Mouse (Mus musculus) 3T3-L1 (cell line): ENCODE measurements at regions not wholly inside any gene's neighbourhood (a gene's known extent, or its start where the extent isn't known, plus 50 kb on each side); places are given as distances from the start of the nearest gene placed in this dataset.
"Not testable (repeated sequence)": the region's sequence is repeated elsewhere in the genome, so short reads cannot be mapped to it uniquely, and the experiment has no call there.

Source experiments
- DNase-seq: peaks from one replicate; pipeline ENCODE4 v3.0.0-alpha.2; 2015; ENCODE audit warnings: low read depth, low spot score

DNA sequence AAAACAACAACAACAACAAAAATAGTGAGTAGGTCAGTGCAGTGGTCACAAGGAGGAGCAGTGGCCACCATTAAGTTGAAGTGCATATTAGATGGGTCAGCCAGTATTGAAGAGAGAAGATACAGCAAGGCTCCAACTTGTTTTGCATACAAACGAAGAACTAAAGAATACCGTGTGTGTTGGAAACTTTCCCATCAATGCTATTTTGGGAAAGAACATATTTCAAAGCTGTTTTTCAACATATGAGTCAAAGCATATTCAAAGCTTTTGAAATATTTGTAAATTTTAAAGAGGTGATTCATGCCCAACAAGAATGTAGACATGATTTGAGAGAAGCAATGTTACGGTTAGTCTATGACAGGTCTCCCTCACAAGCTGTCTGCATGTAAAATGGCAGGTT is 157.9 kb upstream of the Fer start:
- peak; percentile 82 for DNase-seq

- peak; percentile 86 for DNase-seq
These were observed 149.9 kb upstream of the Fer start for GRCm38 (mm10) chr17:63712937-63713336.

DNA sequence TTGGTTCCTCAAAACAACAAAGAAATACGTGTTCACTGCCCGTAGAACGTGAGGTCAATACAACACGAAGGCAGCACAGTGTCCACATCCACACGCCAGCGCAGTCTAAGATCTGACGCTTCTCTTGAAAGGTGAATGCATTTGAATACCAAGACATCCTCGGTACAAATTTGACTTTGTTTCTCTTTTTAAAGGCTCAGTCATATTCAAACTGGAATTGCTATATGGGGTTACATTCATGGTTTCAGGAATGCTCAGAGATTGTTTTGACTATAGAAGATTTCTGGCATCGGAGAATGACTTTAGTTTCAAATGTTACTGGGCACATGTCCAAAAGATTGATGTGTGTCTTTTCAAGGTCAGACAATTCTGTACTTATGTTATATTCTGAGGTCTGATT is 147.2 kb upstream of the Fer start:
- DNase-seq: no peak

DNA sequence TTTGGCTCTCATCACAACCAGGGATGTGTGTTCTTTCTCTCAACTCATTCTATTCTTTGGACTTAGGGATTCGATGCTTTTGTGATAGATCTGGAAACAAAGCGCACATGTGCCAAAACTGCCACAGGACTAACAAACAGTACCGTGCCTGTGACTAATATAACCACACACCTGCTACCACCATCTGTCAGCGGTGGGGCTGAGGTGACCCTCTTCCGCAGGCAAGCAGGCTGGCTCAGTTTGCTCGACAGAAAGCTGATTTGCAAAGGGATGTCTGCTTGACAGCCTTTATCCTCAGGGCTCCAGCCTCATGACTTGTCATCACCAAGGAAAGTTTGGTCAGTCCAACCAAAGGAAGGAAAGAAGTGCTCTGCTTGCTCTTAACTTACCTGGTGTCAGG is 146.7 kb upstream of the Fer start:
- no peak for DNase-seq

- DNase-seq: no peak
These were observed 145.7 kb upstream of the Fer start for GRCm38 (mm10) chr17:63717051-63717578.

- no peak for DNase-seq
These were observed 143.7 kb upstream of the Fer start for GRCm38 (mm10) chr17:63718972-63719715.

DNA sequence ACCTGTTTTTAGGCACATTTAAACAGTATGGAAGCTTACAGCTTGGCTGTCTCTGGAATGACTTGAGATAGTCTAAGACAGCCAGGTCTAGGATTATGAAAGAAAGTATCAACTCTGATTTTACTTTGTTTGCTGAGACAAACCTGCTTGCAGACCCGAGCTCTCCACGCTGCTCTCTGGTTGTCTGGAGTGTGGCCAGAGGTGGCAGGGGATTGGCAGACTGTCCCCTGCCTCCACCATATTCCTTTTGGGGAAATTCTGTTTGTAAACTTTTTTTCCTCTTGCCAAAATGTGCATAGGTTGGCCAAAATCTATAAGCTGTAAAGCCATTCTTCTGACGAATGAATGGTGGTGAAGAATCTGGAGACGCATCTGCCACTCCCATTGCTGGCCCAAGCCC is 143.1 kb upstream of the Fer start:
- DNase-seq: no peak

GRCm38 (mm10) chr17:63720883-63721282 is 142.0 kb upstream of the Fer start:
- peak; percentile 74 for DNase-seq

DNA sequence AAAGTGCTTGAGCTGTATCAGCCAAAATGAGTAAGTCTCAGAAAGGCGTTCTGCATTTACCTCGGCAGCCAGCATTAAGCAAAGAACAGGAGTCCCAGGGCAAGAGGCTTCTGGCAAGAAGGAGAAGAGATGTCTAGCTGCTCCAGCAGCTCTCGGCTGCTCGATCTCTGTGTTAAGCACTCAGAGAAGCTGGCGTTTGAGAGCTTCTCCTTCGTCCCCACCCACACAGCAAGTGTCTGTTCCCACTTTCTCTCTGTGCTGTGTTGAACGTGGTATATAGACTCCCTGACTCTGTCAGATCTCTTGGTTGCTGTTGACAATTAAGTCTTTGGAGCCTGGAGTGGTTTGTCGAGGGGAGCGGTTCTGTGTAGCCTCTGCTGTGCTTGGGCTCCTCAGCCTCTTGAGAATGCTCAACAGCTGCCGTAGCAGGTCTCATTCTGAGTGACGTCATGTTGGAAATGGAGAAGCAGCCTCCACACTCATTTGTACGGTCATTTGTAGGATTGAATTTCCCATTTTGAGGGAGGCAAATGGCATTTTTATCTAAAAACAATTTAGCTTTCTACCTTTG is 140.3 kb upstream of the Fer start:
- no peak for DNase-seq

DNA sequence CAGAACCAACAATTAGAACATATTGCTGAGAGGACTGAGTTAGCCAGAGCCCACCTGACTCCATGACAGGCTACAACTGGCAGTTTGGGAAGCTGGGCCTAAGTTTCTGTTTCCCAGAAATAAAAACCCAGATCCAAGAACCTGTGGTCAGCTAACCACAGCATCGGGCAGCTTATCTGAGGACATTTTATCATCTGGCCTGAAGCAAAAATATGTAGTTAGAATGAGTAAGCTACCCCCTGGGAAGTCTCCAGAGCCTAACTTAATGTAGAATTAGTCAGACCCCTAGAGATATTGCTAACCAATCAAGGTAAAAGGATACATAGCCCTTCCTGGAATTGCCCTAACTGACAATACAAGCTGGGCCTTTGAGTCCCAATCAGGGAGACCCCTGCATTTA is 124.7 kb upstream of the Fer start:
- DNase-seq: peak; percentile 96

DNA sequence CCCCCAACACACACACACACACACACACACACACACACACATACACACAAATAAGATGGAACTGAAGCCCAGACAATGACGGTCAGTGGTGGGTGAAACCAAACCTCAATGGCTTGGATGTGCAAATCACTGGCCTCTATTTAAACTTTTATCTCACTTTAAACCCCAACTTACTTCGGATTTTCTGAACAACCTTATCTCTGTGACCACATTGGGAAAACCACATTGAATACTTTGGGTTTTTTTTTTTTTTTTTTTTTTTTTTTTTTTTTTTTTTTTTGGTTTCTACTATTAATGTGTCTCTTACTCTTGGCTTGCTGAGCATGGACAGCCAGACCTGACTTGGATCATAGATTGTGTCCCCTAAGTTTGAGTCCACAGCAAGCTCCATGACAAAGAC is 123.2 kb upstream of the Fer start:
- DNase-seq: no peak

GRCm38 (mm10) chr17:63749257-63749656 is 113.6 kb upstream of the Fer start:
- DNase-seq: not testable (repeated sequence)

GRCm38 (mm10) chr17:63754399-63754798 is 108.5 kb upstream of the Fer start:
- no peak for DNase-seq

DNA sequence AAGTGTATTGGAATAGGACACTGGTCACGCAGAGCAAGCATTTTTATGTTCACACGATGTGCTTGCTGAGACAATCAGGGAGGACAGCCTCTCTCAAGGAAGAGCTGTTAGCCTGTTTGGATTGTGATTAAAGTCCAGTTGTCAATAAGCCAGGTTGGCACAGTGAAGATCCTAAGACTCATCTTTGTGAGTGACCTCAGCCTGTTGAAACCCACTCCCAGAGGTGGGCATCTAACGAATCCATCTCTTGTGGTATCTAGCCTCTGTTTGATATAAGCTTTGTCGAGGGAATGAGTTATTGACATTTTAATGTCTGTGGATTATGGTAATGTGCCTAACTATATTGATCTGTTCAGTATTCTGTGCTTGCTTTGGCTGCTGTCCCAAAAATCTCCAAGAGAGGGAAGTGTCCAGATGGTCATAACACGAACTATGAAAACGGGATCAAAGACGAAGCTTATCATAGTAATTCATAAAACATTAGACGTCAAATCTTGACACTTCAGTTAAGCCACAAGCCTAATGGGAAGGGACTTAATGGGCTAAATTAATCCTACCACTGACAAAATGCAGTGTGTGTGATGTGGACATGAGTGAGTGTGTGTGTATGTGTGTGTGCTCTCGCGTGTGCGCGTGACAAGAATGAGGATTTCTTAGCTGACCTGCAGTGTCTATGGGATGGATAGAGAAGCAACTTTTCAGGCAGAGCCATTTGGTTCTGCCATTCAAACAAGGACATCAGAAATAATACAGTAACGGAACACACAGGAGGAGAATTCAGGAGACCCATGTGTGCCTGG is 104.8 kb upstream of the Fer start:
- DNase-seq: no peak

DNA sequence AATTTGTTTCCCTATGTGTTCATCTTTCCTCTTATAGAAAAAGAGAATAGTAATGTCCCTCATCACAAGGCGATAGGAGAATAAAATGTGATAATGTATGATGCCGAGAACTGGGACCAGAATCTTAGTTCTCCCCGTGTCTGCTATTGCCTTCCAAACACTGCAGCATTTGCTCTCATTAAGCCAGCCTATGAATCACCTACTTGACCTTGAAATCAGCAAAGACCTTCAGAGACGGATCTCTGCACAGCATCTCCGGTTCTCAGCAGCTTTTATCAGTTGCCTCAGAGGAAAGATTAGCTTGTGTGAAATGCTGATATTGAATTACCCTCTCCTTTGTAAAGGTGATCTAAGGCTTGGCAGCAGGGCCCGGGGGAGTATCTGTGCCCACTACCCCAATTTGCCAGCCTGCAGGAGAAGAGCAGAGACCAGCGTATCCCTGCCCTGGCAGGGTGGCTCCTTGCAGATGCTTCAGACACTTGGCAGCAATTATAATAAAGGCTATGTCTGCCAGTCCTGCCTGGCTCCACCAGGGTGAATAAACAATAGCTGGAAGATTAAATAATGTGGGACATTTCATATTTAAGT is 104.0 kb upstream of the Fer start:
- no peak for DNase-seq

GRCm38 (mm10) chr17:63761058-63761457 is 101.8 kb upstream of the Fer start:
- no peak for DNase-seq

DNA sequence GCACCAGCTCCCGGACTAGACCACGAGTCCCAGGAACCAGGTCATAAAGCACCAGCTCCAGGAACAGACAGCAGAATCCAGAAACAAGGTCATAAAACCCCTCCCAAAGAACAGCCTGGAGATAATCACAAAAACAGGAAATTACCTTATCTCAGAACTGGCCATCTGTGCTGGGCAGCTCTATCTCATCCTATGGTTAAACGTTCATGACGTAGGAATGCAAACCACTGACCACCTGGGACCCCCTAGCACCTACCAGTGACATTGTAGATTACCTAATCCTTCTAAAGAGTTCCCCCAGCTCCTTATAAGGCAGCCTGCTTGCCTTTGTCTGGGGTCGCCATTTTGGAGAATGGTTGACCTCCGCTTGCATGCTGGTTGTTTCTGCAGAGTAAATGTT is 91.8 kb upstream of the Fer start:
- DNase-seq: no peak

GRCm38 (mm10) chr17:63784381-63785116 is 78.3 kb upstream of the Fer start:
- DNase-seq: no peak

GRCm38 (mm10) chr17:63786444-63786843 is 76.4 kb upstream of the Fer start:
- no peak for DNase-seq

GRCm38 (mm10) chr17:63794352-63794751 is 68.5 kb upstream of the Fer start:
- DNase-seq: no peak

GRCm38 (mm10) chr17:63798381-63798780 is 64.5 kb upstream of the Fer start:
- DNase-seq: peak; percentile 64
